Mouse (Mus musculus): Measurements from ENCODE around the gene Fgf14.
"Not testable (repeated sequence)": the region's sequence is repeated elsewhere in the genome, so short reads cannot be mapped to it uniquely, and the experiment has no call there.

Gene Fgf14

GRCm38 (mm10) chr14:124191913-124192814, 484.8 kb downstream of the Fgf14 start:
- DNase-seq (ENCODE audit: low read depth, low spot score) = peak; percentile 39

GRCm38 (mm10) chr14:124180265-124180664, 496.7 kb downstream of the Fgf14 start:
- no peak for DNase-seq (ENCODE audit: low read depth, low spot score)

GRCm38 (mm10) chr14:124174111-124174510, 502.8 kb downstream of the Fgf14 start:
- DNase-seq (ENCODE audit: low read depth, low spot score) = no peak

- no peak for DNase-seq (ENCODE audit: low read depth, low spot score)
These were observed 513.2 kb downstream of the Fgf14 start for GRCm38 (mm10) chr14:124163618-124164185.

- DNase-seq (ENCODE audit: low read depth, low spot score) = no peak
These were observed 529.5 kb downstream of the Fgf14 start for GRCm38 (mm10) chr14:124147378-124147777.

- no peak for DNase-seq (ENCODE audit: low read depth, low spot score)
These were observed 569.6 kb downstream of the Fgf14 start for GRCm38 (mm10) chr14:124107205-124107873.

DNA sequence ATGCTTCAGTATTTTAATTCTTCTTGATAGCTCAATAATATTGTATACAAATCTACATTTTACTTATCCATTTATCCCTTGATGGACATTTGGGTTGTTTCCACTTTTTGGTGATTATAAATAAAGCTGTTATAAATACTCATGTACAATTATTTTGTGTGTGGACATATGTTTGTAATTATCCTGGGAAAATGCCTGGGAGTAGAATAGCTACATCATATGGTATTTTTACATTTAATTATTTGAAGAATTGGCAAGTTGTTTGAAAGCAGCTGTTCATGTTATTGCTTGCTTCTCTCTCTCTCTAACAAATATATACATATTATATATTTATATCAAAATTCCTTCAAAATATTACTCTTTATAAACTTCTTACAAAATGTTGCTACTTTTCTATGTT, 593.8 kb downstream of the Fgf14 start:
- DNase-seq (ENCODE audit: low read depth, low spot score) = no peak

DNA sequence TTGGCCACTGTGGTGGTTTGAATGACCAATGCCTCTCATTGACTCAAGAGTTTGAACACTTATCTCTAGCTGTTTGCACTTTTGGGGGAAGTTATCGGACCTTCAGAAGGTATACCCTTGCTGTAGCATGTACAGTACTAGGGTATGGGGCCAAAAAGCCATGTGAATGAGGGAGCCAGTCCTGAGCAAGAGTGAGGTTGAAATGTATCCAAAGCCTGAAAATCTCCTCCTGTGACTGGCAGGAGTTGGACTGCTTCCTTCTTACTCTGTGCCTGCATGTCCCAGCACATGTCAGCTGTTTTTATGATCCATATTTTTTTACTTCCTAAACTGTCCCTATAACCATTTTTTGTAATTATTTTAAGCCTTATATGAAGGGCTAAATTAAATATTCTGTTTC, 632.9 kb downstream of the Fgf14 start:
- DNase-seq (ENCODE audit: low read depth, low spot score) = no peak

DNA sequence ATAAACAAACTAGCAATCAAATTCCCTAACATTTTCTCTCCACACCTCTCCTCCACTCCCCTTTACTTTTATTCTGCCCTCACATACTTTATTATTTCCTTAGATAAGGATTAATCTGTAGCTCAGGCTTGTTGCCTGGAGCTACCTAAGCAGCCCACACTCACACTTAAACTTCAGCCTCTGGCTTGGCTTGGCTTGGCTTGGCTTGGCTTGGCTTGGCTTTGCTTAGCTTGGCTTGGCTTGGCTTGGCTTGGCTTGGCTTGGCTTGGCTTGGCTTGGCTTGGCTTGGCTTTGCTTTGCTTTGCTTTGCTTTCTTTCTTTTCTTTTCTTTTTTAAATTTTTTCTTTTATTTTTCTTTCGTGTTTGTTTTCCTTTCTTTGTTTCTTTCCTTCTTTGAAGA, 636.3 kb downstream of the Fgf14 start:
- DNase-seq (ENCODE audit: low read depth, low spot score) = no peak

GRCm38 (mm10) chr14:124037434-124037833, 639.5 kb downstream of the Fgf14 start:
- no peak for DNase-seq (ENCODE audit: low read depth, low spot score)

DNA sequence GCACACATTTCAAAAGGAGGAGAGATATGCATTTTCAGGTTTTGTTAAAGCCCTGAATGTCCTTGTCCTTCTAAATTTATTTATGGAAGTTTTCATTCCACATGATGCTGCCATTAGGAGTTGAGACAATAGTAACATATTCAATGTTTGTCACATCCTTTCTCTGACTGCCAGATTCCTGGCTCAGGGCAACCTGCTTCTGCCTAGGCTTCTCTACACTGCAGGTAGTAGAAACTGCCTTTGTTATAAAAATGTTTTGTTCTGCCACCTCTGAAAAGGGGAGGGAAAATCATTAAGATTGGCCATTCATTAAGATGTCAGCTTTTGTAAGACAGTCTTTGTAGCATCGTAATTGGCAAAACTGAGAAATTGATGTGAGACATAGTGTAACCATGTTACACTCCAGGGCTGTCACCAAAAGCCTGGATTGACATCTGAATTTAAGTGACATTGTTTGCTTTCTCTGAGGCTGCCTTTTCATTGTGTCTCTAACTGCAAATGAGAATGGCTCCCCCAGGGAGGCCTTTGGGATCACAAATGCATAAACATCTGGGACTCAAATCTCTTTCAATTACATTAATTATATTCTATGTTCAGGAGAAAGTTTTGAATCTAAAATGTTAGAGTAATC, 640.2 kb downstream of the Fgf14 start:
- no peak for DNase-seq (ENCODE audit: low read depth, low spot score)

GRCm38 (mm10) chr14:124033302-124033701, 643.6 kb downstream of the Fgf14 start:
- DNase-seq (ENCODE audit: low read depth, low spot score) = not testable (repeated sequence)

- DNase-seq (ENCODE audit: low read depth, low spot score) = no peak
These were observed 648.8 kb downstream of the Fgf14 start for GRCm38 (mm10) chr14:124027886-124028670.

DNA sequence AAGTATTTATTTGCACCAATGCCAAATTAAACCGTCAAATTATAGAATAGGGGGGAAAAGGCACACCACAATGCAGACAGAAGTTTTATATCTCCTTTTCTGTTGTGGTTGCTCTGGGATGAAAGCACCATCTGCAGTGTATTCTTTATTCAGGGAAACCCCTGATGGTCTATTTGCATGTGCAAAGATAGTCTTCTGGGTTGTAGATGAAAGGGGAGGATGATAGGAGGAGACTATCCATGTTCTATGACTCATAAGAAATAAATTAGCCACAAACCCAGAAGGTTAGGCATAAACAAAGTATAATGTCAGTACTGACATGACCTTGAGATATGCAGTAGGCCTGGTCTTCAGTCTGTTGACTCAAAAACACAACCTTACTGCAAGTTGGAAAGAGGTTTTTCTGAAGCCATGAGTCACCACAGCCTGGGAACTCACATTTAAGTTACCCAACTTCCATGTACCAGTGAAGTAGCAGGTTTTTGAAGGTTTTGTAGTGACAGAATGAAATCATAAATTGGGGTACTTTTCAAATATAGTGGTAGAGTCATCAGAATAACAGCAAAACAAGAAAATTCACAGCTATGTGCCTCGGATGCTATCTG, 686.2 kb downstream of the Fgf14 start:
- no peak for DNase-seq (ENCODE audit: low read depth, low spot score)

GRCm38 (mm10) chr14:123967996-123968395, 708.9 kb downstream of the Fgf14 start:
- no peak for DNase-seq (ENCODE audit: low read depth, low spot score)

- no peak for DNase-seq (ENCODE audit: low read depth, low spot score)
These were observed 710.4 kb downstream of the Fgf14 start for GRCm38 (mm10) chr14:123966531-123966930.
